Mouse (Mus musculus): ENCODE data around the gene Rnf181. TPM values are rescaled to one million over a fixed set of nuclear protein-coding genes. Genes with fewer than 3 reads are reported as not detected.

Gene Rnf181
- total RNA-seq, 2 experiments from 2014 or later = 45.5 to 46.5 TPM

DNA sequence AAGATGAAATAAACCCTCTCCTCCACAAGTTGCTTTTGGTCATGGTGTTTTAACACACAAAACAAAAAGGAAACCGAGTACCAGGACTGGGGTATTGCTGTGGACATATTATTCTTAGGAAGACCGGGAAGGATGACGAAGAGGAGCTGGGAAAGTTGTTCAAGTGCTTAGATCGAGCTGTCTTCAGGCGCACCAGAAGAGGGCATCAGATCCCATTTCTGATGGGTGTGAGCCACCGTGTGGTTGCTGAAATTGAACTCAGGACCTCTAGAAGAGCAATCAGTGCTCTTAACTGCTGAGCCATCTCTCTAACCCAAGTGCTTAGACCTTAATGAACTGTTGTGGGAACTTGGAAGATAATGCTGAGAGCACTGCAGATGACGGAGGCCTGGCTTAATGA is 2.7 kb downstream of the Rnf181 start:
- intact Hi-C loops (cut with DNase I) = loop anchor here (2.0 kb wide), 1 partner anchor 43 kb away; no protein-coding TSS in a partner anchor

DNA sequence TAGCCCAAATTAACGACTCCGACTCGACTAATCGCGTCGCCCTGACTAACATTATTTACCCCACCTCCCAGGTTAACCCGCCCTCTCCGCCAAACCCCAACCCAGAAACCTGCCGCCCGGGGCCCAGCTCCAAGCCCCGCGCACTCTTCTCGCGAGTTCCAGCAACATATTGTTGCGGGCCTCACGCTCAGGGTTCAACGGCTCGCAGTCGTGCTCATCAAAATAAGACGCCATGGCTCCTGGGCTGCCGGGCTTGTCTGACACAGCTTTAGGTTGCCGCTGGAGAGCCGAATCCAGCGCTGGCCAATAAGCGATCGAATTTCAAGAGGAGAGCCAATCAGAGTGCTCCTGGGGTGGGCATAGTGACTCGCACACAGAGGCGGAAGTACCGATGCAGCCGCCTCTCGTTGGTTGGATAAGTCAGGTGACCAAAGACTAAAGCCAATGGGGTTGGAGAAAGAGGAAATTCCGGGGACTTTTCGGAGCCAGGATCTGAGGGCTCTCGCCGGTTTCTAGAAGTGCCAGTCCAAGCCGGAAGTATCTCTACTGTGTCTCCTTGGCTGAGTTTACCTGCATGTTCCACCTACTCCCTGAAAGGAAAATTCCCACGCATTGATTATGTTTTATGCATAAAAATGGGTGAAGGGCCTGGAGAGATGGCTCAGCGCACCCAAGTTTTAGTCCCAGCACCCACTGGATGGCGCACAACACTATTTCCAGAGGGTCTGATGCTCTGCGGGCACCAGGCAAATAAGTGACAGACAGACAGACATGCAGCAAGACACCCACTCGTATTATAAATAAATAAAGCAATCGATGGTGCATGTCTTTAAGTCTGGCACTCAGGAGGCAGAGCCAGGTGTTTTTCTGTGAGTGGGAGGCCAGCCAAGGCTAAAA is 4.4 kb downstream of the Rnf181 start:
- DNase-seq = peak; percentile 91 to 94
- intact Hi-C loops (cut with DNase I) = no loop called here

More for the DNA sequence above, 2.7 kb downstream of the Rnf181 start:
- DNase-seq = no peak

DNA sequence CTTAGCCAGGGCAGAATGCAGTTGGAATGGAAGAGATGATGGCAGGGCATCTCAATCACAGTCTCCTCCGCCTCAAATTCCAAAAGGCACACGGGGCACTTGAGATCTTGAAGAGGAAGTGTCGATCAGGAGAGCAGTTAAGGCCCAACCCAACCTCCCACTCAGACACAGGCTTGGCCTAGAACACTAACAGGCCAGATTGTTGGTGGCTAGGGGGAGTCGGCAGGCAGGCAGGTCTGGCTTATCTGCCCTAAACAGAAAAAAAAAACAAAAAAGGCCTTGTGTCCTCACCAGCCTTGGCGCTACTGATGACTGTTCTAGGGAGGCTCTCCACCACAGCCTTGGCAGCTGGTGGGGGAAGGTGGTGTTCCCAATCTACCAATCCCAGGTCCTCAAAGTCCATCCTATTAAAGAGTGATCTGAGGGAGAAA is 5.6 kb downstream of the Rnf181 start:
- no peak for DNase-seq
- intact Hi-C loops (cut with DNase I) = no loop called here

DNA sequence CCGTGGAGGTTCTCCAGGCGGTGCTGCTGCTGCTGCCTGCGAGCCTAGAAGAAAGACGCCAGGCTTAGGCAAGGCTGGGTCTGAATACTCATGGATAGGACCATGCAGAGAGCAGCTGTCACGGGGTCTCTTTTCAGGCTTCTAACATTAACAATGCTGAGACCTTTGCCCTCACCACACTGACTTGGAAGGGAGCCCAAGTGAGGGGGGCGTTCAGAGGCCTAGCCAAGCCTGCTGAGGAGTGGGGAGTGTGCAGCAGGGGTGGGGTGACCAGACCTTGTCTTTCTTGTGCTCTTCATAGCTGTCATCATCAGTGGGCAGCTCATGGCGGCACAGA is 6.2 kb downstream of the Rnf181 start:
- intact Hi-C loops (cut with DNase I) = no loop called here
- DNase-seq = no peak

DNA sequence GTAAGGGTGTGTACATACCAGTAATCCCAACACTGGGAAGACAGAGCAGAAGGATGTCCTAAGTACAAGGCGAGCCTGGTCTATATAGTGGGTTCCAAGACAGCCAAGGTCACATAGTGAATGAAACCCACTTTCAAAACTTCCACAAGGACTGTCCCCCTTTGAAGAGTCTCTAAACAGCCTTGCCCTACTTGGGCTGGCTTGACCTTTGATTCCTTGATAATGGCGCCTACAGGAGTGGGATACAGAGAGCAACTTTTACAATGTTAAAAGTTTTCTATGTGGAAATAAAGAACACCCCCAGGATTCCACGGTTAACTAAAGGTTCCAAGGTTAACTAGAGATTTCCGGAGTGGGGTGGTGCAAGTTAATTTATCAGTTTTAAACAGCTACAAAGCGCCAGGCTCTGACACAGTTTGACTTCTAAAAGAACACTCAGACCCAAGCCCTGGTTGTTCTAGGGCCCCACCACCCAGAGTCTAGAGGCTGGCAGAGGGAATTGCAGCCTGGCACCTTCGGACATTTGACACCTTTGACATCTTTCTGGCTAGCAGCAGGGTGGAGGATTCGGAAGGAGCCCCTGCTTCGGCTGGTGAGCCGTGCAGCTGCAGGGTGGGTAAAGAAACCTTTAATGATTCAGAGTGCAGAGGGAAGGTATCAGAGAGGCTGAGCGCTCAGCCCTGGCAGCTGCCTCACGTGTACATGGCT is 6.7 kb downstream of the Rnf181 start:
- intact Hi-C loops (cut with DNase I) = loop anchor here (5.0 kb wide), 1 partner anchor 42 kb away; no protein-coding TSS in a partner anchor
- no peak for DNase-seq

DNA sequence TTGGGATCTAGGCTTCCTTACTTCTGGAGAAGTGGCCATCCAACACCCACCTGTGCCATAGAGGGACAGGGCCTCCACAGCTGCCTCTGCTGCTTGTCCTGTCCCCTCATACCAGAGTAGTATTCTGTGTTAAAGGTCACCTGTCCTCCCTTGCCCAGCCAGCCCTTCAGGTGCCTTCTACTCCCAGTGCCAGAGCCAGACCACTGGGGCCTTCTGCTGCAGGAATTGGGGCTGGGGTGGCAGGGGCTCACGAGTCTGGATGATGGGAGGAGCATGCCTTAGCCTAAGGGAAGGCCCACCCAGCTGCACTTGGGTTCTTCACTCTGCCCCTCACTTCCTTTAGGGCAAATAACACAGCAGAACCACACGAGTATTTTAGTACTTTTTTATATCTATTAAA is 7.4 kb downstream of the Rnf181 start:
- intact Hi-C loops (cut with DNase I) = loop anchor here (5.0 kb wide), 1 partner anchor 43 kb away; no protein-coding TSS in a partner anchor
- DNase-seq = no peak

DNA sequence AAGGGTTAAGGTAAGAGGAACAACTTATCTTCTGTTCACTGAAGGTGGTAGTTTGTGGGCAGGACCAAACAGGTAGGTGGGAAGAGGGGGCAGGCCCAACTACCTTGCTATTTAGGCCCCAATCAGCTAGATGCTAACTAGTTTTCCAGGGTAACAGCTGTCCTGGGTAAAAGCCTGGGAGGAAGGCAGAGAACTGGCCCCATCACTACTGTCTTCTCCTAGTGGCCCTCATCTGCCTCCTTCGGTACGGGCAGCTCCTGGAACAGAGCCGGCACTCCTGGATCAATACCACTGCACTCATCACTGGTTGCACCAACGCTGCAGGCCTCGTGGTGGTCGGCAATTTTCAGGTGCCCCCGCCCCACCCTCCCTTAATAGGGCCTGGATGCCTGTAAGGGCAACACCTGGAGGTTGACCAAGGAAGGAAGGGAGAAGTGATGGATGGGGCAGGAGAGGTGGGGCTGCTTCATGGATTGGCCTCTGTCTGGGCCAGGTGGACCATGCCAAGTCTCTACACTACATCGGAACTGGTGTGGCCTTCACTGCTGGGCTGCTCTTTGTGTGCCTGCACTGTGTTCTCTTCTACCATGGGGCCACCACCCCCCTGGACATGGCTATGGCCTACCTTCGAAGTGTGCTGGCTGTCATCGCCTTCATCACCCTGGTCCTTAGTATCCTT is 8.5 kb downstream of the Rnf181 start:
- intact Hi-C loops (cut with DNase I) = loop anchor here (5.0 kb wide), 1 partner anchor 44 kb away; no protein-coding TSS in a partner anchor
- DNase-seq = no peak

DNA sequence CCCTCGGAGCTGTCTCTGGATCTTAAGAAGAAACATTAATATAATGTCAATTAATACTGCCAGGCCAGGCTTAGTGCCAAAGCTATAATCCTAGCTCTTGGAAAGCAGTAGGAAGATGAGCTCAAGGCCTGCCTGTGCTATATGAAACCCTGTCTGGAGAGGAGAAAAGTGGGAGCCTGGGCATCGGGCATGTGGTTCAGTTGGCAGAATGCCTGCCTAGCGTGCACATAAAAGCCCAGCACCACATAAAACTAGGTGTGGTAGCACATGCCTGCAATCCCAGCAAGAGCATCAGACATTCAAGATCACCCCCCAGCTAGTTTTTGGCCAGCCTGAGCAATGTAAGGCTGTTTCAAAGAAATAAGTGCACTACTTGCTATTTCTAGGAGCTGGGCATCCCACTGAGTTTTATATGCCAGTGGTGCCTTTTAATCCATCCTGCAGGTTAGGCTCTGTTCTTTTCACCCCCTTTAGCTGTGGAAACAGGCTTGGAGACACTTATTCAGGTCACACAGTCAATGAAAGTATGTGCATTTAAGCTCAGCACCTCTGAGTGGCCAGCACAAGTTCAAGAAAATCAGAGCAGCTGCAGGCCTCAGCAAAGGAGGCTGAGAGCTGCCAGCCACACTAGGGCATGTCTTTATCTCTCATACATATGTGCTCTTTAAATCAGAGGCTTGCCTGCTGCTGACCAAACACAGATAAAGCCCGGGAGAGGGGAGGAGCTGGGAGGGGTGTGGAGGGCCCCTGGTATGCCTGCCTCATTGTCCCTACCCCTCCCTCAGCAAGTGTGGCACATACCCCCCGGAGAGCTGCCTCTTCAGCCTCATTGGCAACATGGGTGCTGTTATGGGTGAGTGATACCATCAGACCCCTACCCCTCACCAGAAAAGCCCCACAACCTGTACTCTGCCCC is 9.3 kb downstream of the Rnf181 start:
- no peak for DNase-seq
- intact Hi-C loops (cut with DNase I) = loop anchor here (5.0 kb wide), 1 partner anchor 45 kb away; no protein-coding TSS in a partner anchor

DNA sequence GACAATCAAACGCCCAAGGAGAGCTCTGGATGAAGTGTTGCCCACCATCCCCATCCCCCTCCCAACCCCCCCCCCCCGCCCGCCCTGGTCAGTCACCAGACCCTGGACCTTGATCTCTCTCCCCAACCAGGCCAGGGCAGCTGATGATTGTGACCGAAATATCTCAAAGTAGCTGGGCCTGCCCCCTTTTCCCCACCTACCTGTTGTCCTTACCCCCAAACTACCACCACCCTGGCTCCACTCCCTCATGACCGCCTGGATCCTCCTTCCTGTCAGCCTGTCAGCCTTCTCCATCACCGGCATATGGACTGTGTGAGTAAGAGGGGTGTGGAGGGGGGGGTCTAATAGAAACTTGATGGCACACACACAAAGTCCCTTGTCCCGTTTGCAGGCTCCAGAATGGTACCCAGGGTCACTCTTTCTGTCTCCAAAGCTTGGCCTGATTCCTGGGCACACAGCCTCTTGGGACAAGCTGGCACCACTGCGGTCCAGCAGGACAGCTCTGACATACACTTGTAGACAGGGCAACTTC is 10.7 kb downstream of the Rnf181 start:
- no peak for DNase-seq
- intact Hi-C loops (cut with DNase I) = loop anchor here (5.0 kb wide), 1 partner anchor 46 kb away; no protein-coding TSS in a partner anchor

DNA sequence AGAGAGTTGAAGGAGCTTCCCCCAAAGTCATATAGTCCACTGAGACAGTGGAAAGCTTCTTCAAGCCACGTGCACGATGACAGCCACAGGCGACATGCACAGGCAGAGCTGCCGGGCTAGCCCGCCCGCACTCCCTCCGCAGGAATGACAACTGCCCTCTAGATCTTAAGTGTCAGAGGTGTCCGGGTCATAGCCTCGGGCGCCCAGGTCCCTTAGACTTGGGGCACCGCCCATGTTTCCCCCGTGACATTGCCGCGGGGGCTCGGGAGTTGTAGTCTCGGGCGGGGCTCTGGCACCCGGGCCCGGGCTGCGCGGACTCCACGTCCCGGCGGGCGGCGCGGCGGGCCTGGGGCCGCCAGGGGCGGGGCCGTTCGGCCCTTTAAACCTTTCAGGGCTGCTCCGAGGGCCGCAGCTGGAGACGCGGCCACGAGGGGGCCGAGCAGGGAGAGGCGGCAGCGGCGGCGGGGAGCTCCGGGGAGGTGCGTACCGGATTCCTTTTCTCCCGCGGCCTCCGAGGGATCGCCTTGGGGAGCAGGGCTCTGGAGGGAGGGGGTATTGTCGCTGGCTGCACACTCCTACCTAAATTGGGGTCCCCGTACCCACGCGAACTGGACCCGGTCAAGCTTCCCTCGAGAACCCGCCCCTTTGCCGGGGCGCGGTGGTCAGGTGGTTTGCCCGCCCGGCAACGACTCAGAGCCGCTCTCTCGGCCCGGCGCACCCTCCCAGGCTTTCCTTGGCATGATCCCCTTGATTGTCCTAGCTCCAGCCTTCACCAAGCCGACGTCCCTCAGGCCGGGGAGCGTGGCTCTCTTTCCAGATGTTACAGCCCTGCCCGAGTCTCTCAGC is 11.5 kb downstream of the Rnf181 start, which contains the start of gene Tmem150a:
Tmem150a (plus strand) TSS at position 382 of the 846 bp plus-strand sequence.
- DNase-seq = peak; percentile 88 to 90
- intact Hi-C loops (cut with DNase I) = loop anchor here (5.0 kb wide), 1 partner anchor 47 kb away; no protein-coding TSS in a partner anchor

DNA sequence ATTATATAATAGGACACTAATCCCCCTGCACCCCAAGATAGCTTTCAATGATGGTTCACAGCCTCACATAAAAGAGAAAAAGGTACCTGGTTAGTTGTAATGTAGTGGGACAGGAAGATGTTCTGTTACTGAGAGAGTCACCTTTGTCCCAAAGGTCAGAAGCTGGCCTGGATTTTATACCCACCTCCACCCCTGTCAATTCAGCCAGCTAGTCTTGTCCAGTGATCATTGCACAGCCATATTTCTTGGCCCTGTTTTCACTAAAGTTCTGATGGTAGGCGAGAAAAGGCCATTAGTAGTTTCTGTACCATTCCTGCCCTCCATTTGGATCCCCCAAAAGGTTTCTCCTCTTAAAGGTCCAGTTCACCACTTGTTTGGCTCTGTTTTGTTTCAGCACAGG is 12.7 kb downstream of the Rnf181 start:
- DNase-seq = no peak
- intact Hi-C loops (cut with DNase I) = no loop called here

DNA sequence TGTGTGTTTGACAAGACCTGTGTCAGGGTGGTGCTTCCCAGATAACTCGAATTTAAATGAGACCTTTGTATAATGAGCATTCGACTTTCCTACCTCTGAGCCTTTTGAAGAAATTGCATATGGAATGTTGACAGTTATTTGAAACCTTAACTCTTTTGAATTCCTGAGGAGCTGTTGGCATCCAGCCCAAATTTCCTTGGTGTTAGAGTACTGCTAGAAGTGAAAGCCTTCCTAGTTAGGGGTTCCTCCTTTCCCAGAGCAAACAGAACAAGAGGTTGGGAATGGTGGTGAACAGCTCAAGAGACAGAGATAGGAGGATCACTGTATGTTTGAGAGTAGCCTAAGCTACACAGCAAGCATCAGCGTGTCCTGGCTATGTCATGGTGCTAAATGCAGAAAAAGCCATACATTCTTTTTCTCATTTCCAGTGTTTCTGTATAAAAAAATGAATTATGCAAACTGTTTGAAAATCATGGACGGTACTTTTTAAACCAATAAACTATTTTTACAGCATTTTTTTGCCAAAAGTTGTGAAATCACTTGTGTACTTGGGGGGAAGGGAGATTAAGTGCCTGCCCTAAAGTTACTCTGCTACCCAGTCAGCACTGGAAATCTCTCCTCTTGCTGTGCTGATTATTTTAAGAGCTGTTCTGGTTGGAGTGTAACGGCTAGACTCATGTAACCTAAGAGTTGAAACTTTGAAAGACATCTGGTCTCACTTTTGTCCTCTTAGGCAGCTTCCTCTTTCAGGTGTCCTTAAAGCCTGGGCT is 13.9 kb downstream of the Rnf181 start:
- DNase-seq = no peak

DNA sequence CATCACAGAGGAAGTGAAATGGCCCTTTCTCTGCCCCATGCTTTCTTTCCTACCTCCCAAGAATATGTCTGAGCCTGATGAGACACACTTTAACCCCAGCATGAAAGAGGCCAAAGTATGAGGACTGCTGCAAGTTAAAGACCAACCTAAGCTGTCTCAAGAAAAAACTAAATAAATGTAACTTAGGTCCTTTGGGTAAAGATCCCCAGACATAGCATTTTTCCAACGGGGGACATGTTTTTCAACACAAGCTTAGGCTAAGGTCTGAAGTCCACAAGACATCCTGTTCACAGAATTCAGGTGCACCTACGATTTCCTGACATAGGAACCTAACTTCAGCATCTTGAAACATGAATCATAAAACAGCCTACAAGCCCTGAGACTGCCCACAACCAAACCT is 16.5 kb downstream of the Rnf181 start:
- no peak for DNase-seq
- intact Hi-C loops (cut with DNase I) = no loop called here

More for the DNA sequence above, 13.9 kb downstream of the Rnf181 start:
- intact Hi-C loops (cut with DNase I) = no loop called here

DNA sequence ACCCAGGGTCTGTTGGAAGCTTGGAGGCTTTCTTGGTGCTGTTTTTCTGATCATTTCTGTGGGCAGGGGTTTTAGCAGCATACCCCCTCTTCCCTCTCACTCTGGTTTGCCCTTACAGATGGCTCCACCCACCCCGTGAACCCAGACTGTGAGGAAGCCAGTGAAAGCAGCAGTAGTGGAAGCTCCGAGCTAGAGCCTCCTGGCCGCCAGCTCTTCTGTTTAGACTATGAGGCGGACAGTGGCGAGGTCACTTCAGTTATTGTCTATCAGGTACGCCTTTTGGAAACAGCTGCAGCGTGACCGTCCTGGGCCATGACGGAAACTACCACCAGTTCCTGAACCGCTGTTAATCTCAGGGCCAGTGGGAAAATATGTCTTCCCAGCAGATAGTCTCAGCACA is 18.3 kb downstream of the Rnf181 start:
- DNase-seq = no peak
- intact Hi-C loops (cut with DNase I) = loop anchor here (5.0 kb wide), 1 partner anchor 39 kb away; no protein-coding TSS in a partner anchor

DNA sequence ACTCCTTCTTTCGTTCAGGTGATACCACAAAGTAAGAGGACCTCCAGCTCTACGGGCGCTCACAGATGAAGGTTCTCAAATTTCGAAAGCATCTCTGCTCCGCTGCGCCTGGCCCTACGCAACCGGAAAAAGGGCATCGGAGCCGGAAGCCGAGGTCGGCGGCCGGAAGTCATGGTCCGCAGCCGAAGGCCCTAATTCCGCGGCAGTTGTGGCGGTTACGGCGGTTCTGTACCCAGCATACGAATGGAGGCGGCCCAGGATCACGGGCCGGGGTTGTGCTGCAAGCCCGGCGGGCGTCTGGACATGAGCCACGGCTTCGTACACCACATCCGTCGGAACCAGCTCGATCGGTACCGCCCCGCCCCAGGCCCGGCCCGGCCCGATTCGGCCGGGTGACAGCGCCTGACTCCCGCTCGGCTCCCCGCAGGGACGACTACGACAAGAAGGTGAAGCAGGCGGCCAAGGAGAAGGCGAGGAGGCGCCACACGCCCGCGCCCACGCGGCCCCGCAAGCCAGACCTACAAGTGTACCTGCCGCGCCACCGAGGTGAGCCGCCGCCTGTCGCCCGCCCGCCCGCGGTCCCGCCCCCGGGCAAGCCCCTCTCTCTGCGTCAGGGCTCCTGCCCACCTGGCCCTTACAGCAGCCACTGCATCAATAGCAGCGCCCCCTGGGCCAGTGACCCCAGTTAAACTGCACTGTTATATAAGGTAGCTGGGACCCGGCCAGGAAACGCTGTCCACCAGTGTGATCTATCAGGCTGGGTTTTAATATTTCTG is 19.4 kb downstream of the Rnf181 start, which contains the start of gene 0610030E20Rik:
0610030E20Rik (plus strand) TSS at position 152 of the 776 bp plus-strand sequence.
- intact Hi-C loops (cut with DNase I) = loop anchor here (5.0 kb wide), 1 partner anchor 40 kb away; no protein-coding TSS in a partner anchor

DNA sequence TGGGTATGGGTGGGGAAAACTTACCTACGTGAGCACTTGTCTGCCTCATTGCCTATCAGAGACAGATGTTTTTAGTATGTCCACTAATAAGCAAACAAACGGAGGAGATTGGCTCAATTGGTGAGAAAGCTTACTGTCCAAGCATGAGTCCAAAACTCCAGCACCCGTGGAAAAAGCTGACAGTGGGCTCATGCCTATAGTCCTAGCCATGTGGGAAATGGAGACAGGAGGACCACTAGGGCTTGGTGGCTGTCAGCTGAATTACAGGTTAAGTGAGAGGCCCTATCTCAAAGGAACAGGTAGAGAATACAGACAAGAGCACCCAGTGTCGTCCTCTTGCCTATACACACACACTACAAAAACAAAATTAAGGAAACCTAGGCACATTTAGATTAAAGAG is 20.5 kb downstream of the Rnf181 start:
- DNase-seq = no peak
- intact Hi-C loops (cut with DNase I) = loop anchor here (5.0 kb wide), 1 partner anchor 41 kb away; no protein-coding TSS in a partner anchor

More for the DNA sequence above, 19.4 kb downstream of the Rnf181 start, which contains the start of gene 0610030E20Rik:
- DNase-seq = peak; percentile 77 to 78
